ENCODE assay signal across 38 mouse cellular contexts in the genomic region with DNA sequence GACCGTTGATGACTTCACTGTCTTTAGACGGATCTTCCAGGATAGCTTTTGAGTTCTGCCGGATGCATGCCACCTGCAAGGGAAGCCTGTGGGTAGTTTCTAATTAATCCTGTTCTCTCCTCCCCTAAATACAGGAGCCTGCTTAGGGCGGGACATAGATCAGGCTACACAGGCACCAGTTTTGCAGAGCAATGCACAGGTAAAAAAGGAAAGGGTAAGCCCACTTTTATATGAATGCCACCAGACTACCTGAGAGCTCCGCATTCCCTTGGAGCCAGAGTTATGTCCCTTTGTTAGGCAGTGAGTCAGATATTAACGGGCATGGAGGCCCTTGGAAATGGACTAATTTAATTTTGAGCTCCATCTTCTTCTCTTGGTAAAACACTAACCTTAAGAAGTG. TPM values are rescaled to one million over a fixed set of nuclear protein-coding genes. Genes with fewer than 3 reads are reported as not detected.
"Had no signal": no experiment of that assay in that cellular context is flagged by ENCODE, and none has a peak within 500 bp of the region (broad histone marks: within the 10 kb centered on the region; RNA-seq: fewer than 3 reads in every experiment).

Sult1c1 (minus strand) TSS at position 101 of the 400 bp plus-strand sequence.

- H3K36me3 ChIP-seq: limb, embryonic 10.5 days; limb, embryonic 12.5 days; limb, embryonic 13.5 days; limb, embryonic 15.5 days; liver, embryonic 12.5 days; liver, embryonic 13.5 days; liver, embryonic 15.5 days; lung, embryonic 15.5 days; midbrain, embryonic 10.5 days; midbrain, embryonic 12.5 days; midbrain, embryonic 13.5 days; midbrain, embryonic 15.5 days; neural tube, embryonic 12.5 days had no signal

- H3K27ac ChIP-seq: limb, embryonic 10.5 days; limb, embryonic 12.5 days; limb, embryonic 13.5 days; limb, embryonic 15.5 days; liver, embryonic 12.5 days; liver, embryonic 13.5 days; liver, embryonic 14.5 days; liver, embryonic 15.5 days; lung, embryonic 15.5 days; macrophage; midbrain, embryonic 10.5 days; midbrain, embryonic 12.5 days; midbrain, embryonic 13.5 days; midbrain, embryonic 15.5 days; neural tube, embryonic 12.5 days had no signal

- H3K9me3 ChIP-seq: limb, embryonic 10.5 days; limb, embryonic 12.5 days; limb, embryonic 13.5 days; limb, embryonic 15.5 days; liver, embryonic 12.5 days; liver, embryonic 13.5 days; lung, embryonic 15.5 days; midbrain, embryonic 10.5 days; midbrain, embryonic 12.5 days; midbrain, embryonic 13.5 days; midbrain, embryonic 15.5 days; neural tube, embryonic 12.5 days had no signal

- H3K9ac ChIP-seq: limb, embryonic 12.5 days; limb, embryonic 13.5 days; limb, embryonic 15.5 days; liver, embryonic 12.5 days; liver, embryonic 13.5 days; liver, embryonic 14.5 days; liver, embryonic 15.5 days; liver, postnatal 0 days; lung, embryonic 14.5 days; lung, embryonic 15.5 days; midbrain, embryonic 12.5 days; midbrain, embryonic 13.5 days; midbrain, embryonic 15.5 days; neural tube, embryonic 12.5 days had no signal

- H3K4me2 ChIP-seq: limb, embryonic 12.5 days; limb, embryonic 13.5 days; limb, embryonic 15.5 days; liver, embryonic 11.5 days; liver, embryonic 12.5 days; liver, embryonic 13.5 days; liver, embryonic 15.5 days; lung, embryonic 14.5 days; lung, embryonic 15.5 days; midbrain, embryonic 11.5 days; midbrain, embryonic 12.5 days; midbrain, embryonic 13.5 days; midbrain, embryonic 15.5 days; neural tube, embryonic 12.5 days had no signal

- H3K4me3 ChIP-seq: limb, embryonic 10.5 days; limb, embryonic 12.5 days; limb, embryonic 13.5 days; limb, embryonic 15.5 days; liver, embryonic 12.5 days; liver, embryonic 13.5 days; liver, embryonic 15.5 days; lung, embryonic 15.5 days; megakaryocyte, embryonic 14.5 days; midbrain, embryonic 10.5 days; midbrain, embryonic 12.5 days; midbrain, embryonic 13.5 days; midbrain, embryonic 15.5 days; myocyte; neural tube, embryonic 12.5 days had no signal

- H3K27me3 ChIP-seq: limb, embryonic 12.5 days; limb, embryonic 13.5 days; limb, embryonic 15.5 days; liver, embryonic 12.5 days; liver, embryonic 13.5 days; liver, embryonic 15.5 days; lung, embryonic 15.5 days; megakaryocyte, embryonic 14.5 days; midbrain, embryonic 12.5 days; midbrain, embryonic 13.5 days; midbrain, embryonic 15.5 days; neural tube, embryonic 12.5 days had no signal

- ATAC-seq: liver, embryonic 12.5 days; liver, postnatal 0 days; lung, postnatal 0 days; midbrain, embryonic 13.5 days; midbrain, embryonic 15.5 days; midbrain, embryonic 16.5 days had no signal

- H3K4me1 ChIP-seq: limb, embryonic 10.5 days; limb, embryonic 12.5 days; limb, embryonic 13.5 days; limb, embryonic 15.5 days; liver, embryonic 12.5 days; liver, embryonic 13.5 days; liver, embryonic 15.5 days; lung, embryonic 15.5 days; megakaryocyte, embryonic 14.5 days; midbrain, embryonic 10.5 days; midbrain, embryonic 12.5 days; midbrain, embryonic 13.5 days; midbrain, embryonic 15.5 days; neural tube, embryonic 12.5 days had no signal

- DNase-seq: left cerebral cortex, postnatal 4 days; liver; liver, embryonic 13.5 days; liver, postnatal 0 days; lung, adult 18-20 months; lung, adult 2 months; lung, embryonic 14.5 days; lung, postnatal 10 days; lung, postnatal 14 days; lung, postnatal 36 days; lung, postnatal 4 days; midbrain, embryonic 14.5 days had no signal

RNA-seq across cellular contexts. Expression of gene Sult1c1, which starts in this region (rescaled TPM):
- polyA plus RNA-seq: limb, embryonic 10.5 days; limb, embryonic 11.5 days; limb, embryonic 12.5 days; limb, embryonic 13.5 days; limb, embryonic 14.5 days; limb, embryonic 15.5 days; liver, adult 2 months; liver, embryonic 11.5 days; liver, embryonic 12.5 days; liver, embryonic 13.5 days; liver, embryonic 14.5 days; liver, embryonic 15.5 days; liver, embryonic 16.5 days; liver, postnatal 0 days; lung, adult 2 months; lung, embryonic 14.5 days; lung, embryonic 15.5 days; lung, embryonic 16.5 days; lung, postnatal 0 days; macrophage; midbrain, embryonic 10.5 days; midbrain, embryonic 11.5 days; midbrain, embryonic 12.5 days; midbrain, embryonic 13.5 days; midbrain, embryonic 14.5 days; midbrain, embryonic 15.5 days; midbrain, embryonic 16.5 days; myocyte; neural tube, embryonic 11.5 days; neural tube, embryonic 12.5 days had no signal
